Mouse (Mus musculus): ENCODE data around the gene Tap1.
"Not testable (repeated sequence)": the region's sequence is repeated elsewhere in the genome, so short reads cannot be mapped to it uniquely, and the experiment has no call there.

Gene Tap1

DNA sequence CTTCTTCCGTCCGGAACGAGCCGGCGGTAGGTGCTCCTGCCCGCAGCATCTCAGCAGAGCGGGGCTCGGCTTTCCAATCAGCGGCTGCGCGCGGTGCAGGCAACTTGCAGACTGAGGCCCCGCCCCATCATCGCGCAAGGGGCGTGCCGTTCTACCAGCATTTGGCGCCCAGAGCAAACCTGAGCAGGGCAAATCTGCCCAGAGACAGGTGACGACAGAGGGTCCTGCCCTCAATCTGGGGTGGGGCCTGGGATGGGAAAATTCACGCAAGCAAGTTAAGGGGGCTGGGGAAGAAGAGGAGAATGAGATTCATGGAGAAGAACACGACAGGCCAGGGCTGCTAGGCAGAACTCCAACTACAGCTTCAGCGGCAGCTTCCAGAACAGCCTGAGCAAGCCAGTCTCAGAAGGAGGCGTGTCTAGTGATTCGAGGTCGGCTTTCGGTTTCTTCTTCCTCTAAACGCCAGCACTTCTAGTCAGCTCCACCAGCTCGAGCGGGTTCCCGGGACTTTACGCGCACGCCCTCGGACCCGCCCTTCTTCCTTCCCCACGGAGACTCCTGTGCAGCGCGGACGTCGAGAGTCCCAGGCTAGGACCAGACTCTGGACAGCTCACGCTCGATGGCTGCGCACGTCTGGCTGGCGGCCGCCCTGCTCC, at the start of gene Tap1, which contains the start of gene Psmb9:
Tap1 (plus strand) TSS at position 293 of the 656 bp plus-strand sequence.
Psmb9 (minus strand) TSS at position 504 of the 656 bp plus-strand sequence.
- peak; percentile 98 to 100 for DNase-seq

DNA sequence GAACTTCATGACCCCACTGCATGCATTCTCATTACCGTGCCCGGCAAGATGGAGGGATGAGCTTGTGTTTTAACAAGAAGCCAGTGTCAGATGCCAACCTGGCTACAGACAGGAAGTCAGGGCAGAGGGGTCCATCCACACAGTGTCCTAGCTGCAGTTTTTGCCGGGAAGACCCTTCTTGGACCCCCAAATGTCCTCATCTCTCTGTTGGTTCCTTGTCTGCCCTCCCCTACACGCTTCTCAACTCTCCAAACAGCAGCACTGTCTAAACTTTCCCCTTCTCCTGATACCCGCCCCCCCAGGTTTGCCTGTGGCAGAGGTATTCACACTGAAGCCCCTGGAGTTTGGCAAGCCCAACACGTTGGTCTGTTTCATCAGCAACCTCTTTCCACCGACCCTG, 49.8 kb upstream of the Tap1 start:
- no peak for DNase-seq

- no peak for DNase-seq
Observed at GRCm38 (mm10) chr17:34138655-34139054, 48.7 kb upstream of the Tap1 start.

DNA sequence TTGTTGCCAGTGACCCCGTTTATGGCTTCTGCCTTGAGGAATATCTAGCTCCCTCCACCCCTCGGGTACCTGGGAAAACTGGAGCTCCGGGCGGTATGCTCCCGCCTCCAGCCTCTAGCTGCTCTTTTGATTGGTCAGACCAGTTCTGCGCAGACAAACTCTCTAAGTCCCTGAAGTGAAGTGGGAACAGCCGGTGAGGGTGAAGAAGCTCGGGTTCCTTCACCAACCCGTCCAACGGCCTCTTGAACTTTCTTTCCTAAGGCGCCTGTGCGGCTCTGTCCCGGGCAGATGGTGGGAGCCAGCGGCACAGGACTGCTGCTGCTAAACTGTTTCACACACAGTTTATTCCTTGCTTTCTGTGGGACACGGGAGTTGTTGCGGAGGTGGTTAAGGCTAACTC, 47.9 kb upstream of the Tap1 start:
- no peak for DNase-seq

DNA sequence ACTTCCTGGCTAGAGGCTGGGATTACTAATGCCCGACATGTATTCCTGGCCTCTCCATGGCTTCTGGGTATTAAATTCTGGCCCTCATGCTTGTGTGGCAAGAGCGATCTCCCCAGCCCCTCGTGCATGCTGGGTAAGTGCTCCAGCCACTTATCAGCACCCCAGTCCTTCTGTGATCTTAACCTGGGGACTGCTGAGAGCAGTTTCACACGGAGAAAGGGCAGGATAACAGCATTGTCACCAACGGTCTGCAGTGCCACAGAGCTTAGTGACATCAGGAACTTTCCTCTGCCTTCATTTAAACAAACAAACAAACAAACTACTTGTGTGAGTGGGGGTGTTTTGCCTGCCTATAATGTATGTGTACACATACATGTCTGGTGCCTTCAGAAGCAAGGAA, 47.1 kb upstream of the Tap1 start:
- DNase-seq = no peak

GRCm38 (mm10) chr17:34141448-34141847, 45.9 kb upstream of the Tap1 start:
- no peak for DNase-seq

DNA sequence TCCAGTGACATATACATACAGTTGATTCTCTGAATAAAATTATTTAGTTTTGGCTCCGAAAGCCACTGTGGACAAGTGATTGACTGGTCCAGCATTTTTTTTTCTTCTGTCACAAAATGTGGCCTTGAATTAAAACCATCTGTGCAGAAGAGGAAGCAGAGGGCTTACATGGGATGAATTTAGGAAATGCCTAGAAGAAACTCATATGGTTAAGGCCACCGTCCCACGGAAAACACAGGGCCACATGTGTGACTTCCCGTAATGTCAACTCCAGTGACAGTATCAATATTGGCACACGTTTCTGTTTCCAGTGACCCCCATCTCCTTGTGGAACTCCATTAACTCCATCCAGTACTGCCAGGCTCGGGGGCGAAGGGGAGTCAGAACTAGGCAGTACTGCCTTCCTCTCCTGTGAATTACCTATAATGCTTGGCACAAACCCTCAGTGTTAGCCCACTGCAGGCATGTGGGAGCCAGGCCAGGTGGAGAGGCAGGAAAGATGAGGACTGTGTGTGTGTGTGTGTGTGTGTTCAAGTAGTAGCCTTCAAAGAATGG, 44.8 kb upstream of the Tap1 start:
- no peak for DNase-seq

DNA sequence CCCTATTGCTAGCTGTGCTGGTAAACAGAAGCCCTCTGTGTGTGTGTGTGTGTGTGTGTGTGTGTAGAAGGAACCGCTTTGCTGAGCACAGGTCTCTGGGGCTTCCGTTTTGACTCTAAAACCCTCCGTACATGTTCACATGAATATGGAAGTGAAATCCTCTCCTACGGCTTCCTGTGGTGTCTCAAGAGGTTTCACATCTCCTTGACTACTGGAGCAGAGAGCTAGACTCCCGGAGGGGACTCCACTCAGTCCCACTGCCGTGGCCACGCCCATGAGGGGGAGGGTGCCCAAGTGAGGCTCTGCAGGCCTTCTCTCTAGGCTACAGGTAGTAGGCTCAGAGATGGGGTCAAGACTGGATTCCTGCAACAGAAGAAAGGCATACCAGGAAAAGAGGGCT, 44.3 kb upstream of the Tap1 start, which contains the start of gene H2-DMb2:
H2-DMb2 (plus strand) TSS at position 275 of the 400 bp plus-strand sequence.
- peak; percentile 92 to 94 for DNase-seq

DNA sequence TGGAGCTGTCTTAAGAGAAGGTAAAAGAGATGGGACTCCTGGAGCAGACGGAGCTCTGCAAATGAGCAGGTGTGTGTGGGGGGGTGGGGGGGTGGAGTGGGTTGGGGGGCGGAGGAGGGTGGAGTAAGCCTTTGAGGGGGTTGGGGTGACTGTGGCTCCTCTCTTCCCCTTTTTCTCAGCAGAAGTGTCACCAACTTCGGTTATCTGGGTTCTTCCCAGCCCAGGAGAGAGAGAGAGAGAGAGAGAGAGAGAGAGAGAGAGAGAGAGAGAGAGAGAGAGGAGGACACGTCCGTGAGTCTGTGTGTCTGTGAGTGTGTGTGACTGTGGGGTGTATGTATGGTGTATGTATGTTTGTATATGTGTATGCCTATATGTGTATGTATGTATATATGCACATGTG, 43.9 kb upstream of the Tap1 start:
- DNase-seq = no peak

- not testable (repeated sequence) for DNase-seq
Observed at GRCm38 (mm10) chr17:34144221-34144620, 43.1 kb upstream of the Tap1 start.

DNA sequence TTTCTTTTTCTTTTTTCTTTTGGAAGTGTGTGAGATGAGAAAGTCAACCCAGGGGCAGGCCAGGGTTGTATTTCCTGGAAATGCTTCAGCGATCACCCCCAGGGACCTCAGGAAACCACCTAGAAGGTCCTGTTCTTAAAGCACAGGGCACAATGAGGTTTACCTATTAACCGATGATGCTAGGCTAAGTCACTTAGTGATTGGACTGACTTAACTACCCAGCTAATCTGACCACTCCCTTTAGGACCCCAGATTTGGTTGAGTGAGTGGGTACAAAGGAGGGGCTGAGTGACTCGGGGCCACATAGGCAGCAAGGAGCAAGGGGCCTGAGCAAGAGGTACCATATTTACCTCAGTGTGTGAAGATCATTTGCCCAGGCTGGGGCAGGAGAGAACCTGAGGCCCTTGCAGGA, 42.4 kb upstream of the Tap1 start:
- peak; percentile 62 to 68 for DNase-seq

DNA sequence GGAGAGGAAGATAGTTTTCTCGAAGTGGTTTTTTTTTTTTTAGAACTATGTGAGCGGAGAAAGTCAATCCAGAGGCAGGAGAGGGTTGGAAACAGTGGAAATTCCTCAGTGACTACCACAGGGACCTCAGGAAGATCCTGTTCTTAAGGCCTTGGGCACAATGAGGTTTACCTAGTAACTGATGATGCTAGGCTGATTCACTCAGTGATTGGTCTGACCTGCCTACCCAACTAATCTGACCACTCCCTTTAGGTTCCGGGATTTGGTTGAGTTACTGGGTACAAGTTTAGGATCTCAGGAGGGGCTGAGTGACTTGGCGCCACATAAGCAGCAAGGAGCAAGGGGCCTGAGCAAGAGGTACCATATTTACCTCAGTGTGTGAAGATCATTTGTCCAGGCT, 34.4 kb upstream of the Tap1 start, which contains the start of gene H2-DMb1:
H2-DMb1 (plus strand) TSS at position 150 of the 400 bp plus-strand sequence.
- peak; percentile 38 to 65 for DNase-seq

DNA sequence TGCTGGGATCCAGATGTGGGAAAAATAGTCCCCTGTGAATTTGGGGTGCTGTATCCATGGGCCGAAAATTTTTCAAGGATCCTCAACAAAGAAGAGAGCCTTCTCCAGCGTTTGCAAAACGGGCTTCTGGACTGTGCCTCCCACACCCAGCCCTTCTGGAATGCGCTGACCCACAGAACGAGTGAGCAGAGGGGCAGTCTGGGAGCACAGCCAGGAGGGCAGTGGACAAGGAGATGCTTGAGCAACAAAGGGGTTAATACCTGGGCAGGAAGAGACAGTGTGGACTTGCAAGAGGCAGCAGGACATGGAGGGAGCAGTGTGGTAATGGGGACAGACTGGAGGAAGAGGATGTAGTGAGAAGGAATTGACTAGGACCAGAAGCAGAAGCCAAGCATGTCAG, 31.8 kb upstream of the Tap1 start:
- DNase-seq = no peak

DNA sequence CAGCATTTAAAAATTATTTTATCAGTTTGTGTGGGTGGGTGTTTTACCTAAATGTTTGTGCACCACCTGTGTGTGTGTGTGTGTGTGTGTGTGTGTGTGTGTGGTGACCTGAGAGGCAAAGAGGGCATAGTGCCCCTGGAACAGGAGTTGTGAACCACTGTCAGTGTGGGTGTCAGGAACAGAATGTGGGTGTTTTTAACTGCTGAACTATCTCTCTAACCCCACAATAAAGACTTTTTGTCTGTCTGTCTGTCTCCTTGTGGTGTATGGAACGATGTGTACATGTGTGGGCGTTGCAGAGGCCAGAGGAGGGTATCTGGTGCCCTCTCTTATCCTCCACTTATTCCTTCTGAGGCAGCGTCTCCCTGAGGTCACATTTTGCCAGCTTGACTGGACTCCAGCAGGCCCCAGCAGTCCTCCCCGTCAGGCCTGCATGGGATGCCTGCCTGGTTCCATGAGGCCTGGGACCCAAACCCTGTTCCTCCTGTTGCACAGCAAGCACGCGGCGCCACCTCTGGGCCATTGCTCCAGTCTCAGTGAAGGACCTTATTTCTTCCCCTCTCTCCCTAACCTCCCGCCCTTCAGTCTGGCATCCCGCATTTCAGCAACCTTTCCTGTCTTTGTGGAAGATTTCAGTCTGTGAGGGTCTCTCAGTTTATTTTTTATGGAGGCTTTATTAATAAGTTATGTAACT, 23.0 kb upstream of the Tap1 start:
- DNase-seq = peak; percentile 56 to 67

DNA sequence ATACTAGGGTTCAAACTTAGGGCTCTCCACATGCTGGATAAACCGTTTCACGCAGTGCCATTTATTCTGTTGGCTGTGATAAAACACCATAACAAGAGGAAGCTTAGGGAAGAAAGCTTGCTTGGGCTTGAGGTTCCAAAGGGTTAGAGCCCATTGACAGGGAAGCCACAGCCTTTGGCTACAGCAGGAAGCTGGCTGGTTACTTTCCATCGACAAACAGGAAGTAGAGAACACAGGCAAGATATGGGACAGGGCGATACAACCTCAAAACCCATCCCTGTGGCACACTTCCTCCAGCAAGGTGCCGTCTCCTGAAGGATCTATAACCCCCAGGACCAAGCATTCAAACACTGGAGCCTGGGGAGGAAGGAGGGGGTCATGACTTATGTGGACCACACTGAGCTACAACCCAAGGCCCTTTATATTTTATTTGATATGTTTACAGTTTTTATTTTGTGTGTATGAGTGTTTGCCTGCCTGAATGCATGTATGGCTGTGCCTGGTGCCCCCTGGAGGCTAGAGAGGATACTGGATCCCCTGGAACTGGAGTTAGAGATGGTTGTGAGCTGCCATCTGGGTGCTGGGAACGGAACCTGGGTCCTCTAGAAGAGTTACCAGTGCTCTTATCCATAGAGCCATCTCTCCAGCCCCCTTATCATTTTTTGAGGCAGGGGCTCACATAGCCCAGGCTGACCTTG, 22.2 kb upstream of the Tap1 start:
- no peak for DNase-seq

DNA sequence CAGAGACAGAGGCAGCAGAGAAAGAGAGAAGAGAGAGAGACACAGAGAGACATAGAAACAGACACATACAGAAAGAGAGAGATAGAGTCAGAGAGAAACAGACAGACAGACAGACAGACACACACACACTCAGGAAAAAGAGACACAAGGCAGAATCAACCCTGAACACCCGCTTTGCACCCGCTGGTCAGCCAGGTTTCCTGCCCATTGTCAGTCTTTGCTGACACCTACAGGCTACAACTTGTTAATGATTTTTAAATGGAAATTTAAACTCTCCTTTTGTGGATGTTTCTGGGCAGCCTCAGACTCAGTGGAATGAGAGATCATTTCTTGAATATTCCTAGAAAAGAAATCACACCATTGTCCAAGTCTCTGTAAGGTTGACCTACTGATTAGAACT, 18.1 kb upstream of the Tap1 start:
- DNase-seq = no peak

DNA sequence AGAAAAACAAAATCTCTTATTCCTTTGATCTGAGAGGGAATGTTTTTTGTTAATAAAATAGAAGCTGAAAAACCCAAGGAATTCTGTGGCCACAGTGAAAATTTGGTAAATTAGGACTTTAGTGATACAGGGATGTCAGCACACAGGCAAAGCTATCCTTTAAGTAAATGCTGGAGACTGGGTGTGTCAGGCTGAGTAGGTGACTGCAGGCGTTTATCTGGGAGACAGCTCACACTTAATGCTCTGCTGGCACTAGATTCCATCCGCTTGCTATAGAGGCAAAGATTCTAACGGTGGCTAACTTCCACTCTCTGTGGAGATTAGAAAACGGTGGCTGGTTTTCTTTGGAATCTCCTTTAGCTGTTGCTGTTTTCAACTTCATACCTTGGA, 16.9 kb upstream of the Tap1 start:
- DNase-seq = no peak

DNA sequence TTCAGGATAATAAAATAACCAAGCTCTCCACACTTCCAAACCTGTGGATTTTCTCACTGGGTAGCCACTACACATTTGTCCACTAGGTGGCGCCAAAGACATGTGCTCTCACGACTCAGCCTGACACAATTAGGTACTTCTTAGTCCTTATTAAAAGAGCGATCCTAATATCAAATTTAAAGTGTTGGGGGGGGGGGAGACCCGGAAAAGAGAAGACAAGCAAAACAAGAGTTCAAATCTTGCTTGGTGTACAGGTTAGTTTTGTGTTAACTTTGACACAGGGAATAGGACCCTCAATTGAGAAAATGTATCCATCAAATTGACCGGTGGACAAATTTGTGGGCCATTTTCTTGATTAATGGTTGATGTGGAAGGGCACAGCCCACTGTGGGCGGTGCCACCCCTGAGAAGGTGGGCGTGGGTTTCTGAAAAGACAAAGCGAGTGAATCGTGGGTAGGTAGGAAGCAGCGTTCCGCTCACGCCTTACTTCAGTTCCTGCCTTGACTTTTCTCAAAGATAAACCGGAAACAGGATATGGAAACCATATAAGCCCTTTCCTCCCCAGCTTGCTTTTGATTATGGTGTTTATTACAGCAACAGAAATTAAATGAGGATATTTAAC, 16.4 kb upstream of the Tap1 start:
- peak; percentile 80 to 83 for DNase-seq

GRCm38 (mm10) chr17:34172528-34172927, 14.8 kb upstream of the Tap1 start:
- no peak for DNase-seq

- DNase-seq = peak in 1 of 2 experiments; percentile 30
Observed at GRCm38 (mm10) chr17:34174075-34174474, 13.3 kb upstream of the Tap1 start.

DNA sequence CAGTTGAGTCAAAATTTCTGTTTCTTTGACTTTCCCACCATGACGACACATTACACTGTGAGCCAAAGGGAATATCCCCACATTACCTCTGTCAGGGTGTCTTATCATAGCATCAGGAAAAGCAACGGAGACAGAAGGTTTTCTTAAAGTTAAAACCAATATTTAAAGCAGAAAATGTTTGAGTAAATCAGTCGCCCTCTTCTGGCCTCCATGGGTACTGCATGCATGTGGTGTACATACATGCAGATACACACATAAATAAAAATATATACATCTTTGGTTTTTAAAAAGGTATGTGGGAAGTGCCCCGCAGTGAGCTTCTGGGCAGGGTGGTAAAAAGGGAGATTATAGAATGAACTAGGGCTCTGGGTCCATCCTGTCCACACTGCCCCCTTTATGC, 10.2 kb upstream of the Tap1 start:
- no peak for DNase-seq

- DNase-seq = no peak
Observed at GRCm38 (mm10) chr17:34179019-34179418, 8.3 kb upstream of the Tap1 start.

Data from spleen, adult 18-20 months (tissue).